Mouse (Mus musculus) lung, postnatal 0 days (tissue): ENCODE measurements at regions not wholly inside any gene's neighbourhood (a gene's known extent, or its start where the extent isn't known, plus 50 kb on each side); places are given as distances from the start of the nearest gene placed in this dataset.

ENCODE experiments used
- ATAC-seq: fragments of 200-750 bp; cut with Nextera tagmentation; 2 replicates; pipeline ENCODE4 v1.8.0; 2017; ENCODE audit warnings: moderate library complexity
- DNase-seq: peaks from one replicate; pipeline ENCODE4 v3.0.0-alpha.2; 2016; ENCODE audit warnings: low spot score
- H3K27ac ChIP-seq: fragments of 300-500 bp; sonication (generic); 2 replicates; pipeline ENCODE4 v1.5.1; 2014; ENCODE audit warnings: antibody characterized with exemption, mild to moderate bottlenecking, low read length, mixed read lengths
- H3K27me3 ChIP-seq: fragments of 300-500 bp; sonication (generic); replicated peaks from 2 replicates; pipeline ENCODE4 v1.6.1; 2014; ENCODE audit warnings: low read length, mixed read lengths; ENCODE audit not compliant: insufficient read depth
- H3K36me3 ChIP-seq: fragments of 300-500 bp; sonication (generic); 2 replicates; pipeline ENCODE4 v1.6.1; 2014; ENCODE audit warnings: low read length, mixed read lengths; ENCODE audit not compliant: insufficient read depth
- H3K4me1 ChIP-seq: fragments of 300-500 bp; sonication (generic); 2 replicates; pipeline ENCODE4 v1.6.1; 2014; ENCODE audit warnings: antibody characterized with exemption, low read depth, low read length, mixed read lengths; ENCODE audit not compliant: insufficient read depth
- H3K4me2 ChIP-seq: fragments of 300-500 bp; sonication (generic); replicated peaks from 2 replicates; pipeline ENCODE4 v1.6.1; 2014; ENCODE audit warnings: low read depth, mild to moderate bottlenecking, low read length, moderate library complexity, mixed read lengths
- H3K4me3 ChIP-seq: fragments of 300-500 bp; sonication (generic); 2 replicates; pipeline ENCODE4 v1.5.1; 2014; ENCODE audit warnings: low read depth, low read length
- H3K9ac ChIP-seq: fragments of 300-500 bp; sonication (generic); replicated peaks from 2 replicates; pipeline ENCODE4 v1.6.1; 2014; ENCODE audit warnings: low read depth, mild to moderate bottlenecking
- H3K9me3 ChIP-seq: fragments of 300-500 bp; sonication (generic); 2 replicates; pipeline ENCODE4 v1.6.1; 2016; ENCODE audit warnings: low read length, mixed read lengths
- CTCF ChIP-seq: IDR thresholded peaks from 2 replicates; pipeline ENCODE4 v1.5.1; 2016; ENCODE audit warnings: antibody characterized with exemption, mild to moderate bottlenecking
- EP300 ChIP-seq: IDR thresholded peaks from 2 replicates; pipeline ENCODE4 v1.6.1; 2016; ENCODE audit warnings: antibody characterized with exemption, mild to moderate bottlenecking, control low read depth
- WGBS: fragments of 180-500 bp; shearing (Covaris S2); extraction: QIAGEN DNeasy Blood & Tissue Kit; methylation state at CpG from one replicate; pipeline ENCODE4 v1.1.7; 2014; 5-methylcytosine and 5-hydroxymethylcytosine counted together

DNA sequence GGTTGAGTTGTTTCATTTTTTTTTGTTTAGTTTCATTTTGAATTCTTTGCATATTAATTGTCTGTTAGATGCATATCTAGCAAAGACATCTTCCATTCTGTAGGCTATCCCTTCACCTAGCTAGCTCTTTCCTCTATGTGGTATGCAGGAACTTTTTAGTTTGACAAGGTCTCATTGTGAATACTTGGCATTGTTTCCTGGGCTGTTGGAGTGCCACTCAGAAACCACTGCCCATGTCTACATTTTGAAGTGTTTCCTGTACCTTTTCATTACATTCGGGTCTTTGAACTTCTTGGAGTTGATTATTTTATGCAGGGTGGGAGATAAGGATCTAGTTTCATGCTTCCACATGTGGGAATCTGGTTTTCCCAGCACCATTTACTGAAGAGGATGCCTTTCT lies 104.8 kb upstream of the Sox14 start:
- no peaks in the 10 kb centered on the region for H3K9me3 ChIP-seq
- peak; percentile 58 for DNase-seq
- no peak overlapping the region for H3K4me2 ChIP-seq
- no peaks in the 10 kb centered on the region for H3K27me3 ChIP-seq
- H3K4me3 ChIP-seq: no peak overlapping the region
- no peak overlapping the region for H3K27ac ChIP-seq
- no peak overlapping the region for H3K9ac ChIP-seq
- WGBS: 52% methylated on average over 1 of the region's 1 CpGs
- peak; percentile 52; the same call in 1 of the 2 replicates for ATAC-seq
- no peaks in the 10 kb centered on the region for H3K4me1 ChIP-seq
- H3K36me3 ChIP-seq: no peaks in the 10 kb centered on the region
- no peak for TF ChIP-seq CTCF
- peak; percentile 66; the same call in 1 of the 2 replicates for TF ChIP-seq EP300

GRCm38 (mm10) chr9:99961561-99961960 lies 85.6 kb upstream of the Sox14 start:
- Histone ChIP-seq H3K9ac (no peak overlapping the region), H3K9me3 (no peaks in the 10 kb centered on the region), H3K4me2 (no peak overlapping the region), H3K4me3 (no peak overlapping the region), H3K36me3 (no peaks in the 10 kb centered on the region), H3K27me3 (no peaks in the 10 kb centered on the region), H3K27ac (no peak overlapping the region), H3K4me1 (no peaks in the 10 kb centered on the region)
- TF ChIP-seq EP300 (no peak), CTCF (no peak)
- ATAC-seq: no peak
- peak; percentile 7 for DNase-seq

DNA sequence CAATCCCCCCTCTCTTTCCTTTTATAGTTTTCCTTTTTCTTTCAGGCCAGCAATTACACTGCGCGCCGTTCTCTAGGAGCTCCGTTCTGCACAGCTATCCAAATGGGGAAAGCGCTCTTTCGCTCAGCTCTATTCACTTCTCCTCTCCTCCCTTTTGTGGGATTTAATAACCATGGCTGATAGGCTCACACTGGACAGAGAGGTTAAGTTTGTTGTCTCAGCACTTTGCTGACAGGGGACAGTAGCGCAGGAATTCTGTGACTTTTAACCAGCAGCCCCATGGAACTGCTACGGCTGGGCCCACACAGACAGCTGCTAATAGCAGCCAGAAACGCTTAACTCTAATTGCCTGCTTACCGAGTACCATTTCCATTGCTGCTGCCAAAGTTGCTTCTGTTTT lies 78.8 kb upstream of the Sox14 start:
- Histone ChIP-seq H3K27ac (no peak overlapping the region), H3K9me3 (no peaks in the 10 kb centered on the region), H3K4me1 (no peaks in the 10 kb centered on the region), H3K9ac (no peak overlapping the region), H3K4me3 (no peak overlapping the region), H3K4me2 (no peak overlapping the region), H3K36me3 (no peaks in the 10 kb centered on the region), H3K27me3 (no peaks in the 10 kb centered on the region)
- no peak for ATAC-seq
- TF ChIP-seq CTCF (no peak), EP300 (no peak)
- no peak for DNase-seq
- WGBS: 79% methylated on average over 10 of the region's 10 CpGs

DNA sequence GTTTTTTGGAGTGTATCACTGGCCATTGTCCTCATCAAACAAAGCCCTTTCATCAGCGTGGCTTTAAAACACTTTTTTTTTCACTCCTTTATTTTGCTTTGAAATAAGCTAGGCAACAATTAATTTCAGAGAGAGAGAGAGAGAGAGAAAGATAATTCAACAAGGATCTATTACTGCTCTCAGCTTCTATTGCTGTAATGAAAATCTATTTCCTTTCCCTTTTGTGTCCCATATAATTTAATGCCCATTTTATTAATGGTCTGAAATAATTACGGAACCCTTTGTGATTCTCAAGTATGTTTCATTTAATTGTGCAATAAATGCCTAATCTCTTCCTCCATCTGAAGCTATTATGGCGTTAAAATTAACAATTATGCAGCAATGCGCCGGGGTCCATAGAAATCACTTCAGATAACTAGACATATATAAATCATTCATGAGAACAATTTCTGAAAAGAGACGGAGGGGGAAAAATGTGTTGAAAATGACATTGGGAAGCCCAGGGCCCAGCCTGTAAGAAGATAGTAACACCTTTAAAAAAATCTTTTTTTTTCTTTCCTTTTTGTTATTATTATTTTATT lies 78.2 kb upstream of the Sox14 start:
- Histone ChIP-seq H3K9me3 (no peaks in the 10 kb centered on the region), H3K4me1 (no peaks in the 10 kb centered on the region), H3K4me2 (no peak overlapping the region), H3K36me3 (no peaks in the 10 kb centered on the region), H3K27ac (no peak overlapping the region), H3K9ac (no peak overlapping the region), H3K27me3 (no peaks in the 10 kb centered on the region), H3K4me3 (no peak overlapping the region)
- DNase-seq: no peak
- 76% methylated on average over 6 of the region's 6 CpGs for WGBS
- TF ChIP-seq CTCF (no peak), EP300 (no peak)
- ATAC-seq: no peak
